Mouse (Mus musculus) E14TG2a.4 (cell line): ENCODE measurements around the gene Anapc15.

Experiments used
- H3K27me3 ChIP-seq: 2 replicates; pipeline ENCODE4 v1.6.1; 2014; ENCODE audit warnings: low read length, control low read depth; ENCODE audit not compliant: insufficient read depth
- H3K36me3 ChIP-seq: 2 replicates; pipeline ENCODE4 v1.6.1; 2014; ENCODE audit warnings: low read length, control low read depth; ENCODE audit not compliant: insufficient read depth
- H3K4me1 ChIP-seq: replicated peaks from 2 replicates; pipeline ENCODE4 v1.6.1; 2014; ENCODE audit warnings: low read depth, low read length, control low read depth
- H3K4me3 ChIP-seq: replicated peaks from 2 replicates; pipeline ENCODE4 v1.5.1; 2014; ENCODE audit warnings: mild to moderate bottlenecking, low read length
- H3K9me3 ChIP-seq: 2 replicates; pipeline ENCODE4 v1.6.1; 2014; ENCODE audit warnings: low read length, control low read depth
- CTCF ChIP-seq: conservative IDR thresholded peaks from 2 replicates; pipeline ENCODE4 v1.5.1; 2014; ENCODE audit warnings: low read length
- NANOG ChIP-seq: IDR thresholded peaks from 2 replicates; pipeline ENCODE4 v1.6.1; 2014; ENCODE audit warnings: borderline replicate concordance, low read length, mixed read lengths
- POU5F1 ChIP-seq: IDR thresholded peaks from 2 replicates; pipeline ENCODE4 v1.6.1; 2014; ENCODE audit warnings: low read length, borderline replicate concordance

Gene Anapc15

DNA sequence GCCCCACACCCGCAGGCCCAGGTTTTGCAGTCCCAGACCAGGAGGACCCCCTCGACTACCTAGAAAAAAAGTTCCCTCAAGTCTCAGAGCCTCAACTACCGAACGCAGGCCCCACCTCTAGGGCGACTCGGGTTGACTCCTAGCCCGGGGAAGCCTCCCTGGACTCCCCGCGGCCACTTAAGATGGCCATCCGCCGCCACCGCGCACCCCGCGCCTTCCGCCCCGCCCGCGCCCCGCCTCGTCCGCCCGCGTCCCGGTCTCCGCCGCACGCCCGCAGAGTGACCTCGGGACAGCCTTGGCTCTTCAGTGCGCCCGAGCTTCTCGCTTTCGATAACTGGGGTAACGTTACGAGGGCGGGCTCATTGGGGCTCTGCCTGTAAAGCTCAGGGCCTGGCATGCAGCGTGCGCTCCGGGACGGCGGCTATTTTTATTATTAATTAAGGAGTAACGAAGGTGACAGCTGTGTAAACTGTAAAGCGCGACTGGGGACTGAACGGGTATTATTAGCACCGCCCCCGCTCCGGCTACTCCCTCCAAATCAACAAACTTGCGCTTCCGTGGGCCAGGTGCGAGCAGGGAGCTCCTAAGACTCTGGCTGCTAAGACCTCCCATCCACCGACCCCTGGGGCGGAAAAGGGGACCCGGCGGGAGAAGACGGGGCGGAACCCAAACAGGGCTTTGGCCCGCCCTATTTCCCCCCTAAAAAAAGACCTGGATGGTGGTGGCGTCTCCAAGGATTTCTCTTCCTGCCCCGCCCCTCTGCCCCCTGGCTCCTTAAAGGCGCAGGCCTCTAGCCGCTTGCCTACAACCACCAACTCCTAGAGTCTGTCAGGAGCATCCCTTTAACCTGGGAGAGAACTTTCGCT, 25.7 kb upstream of the Anapc15 start, which contains the start of gene Inppl1:
Gene Inppl1, minus strand, starts transcription at position 624 of the 866 bp plus-strand sequence.
- Histone ChIP-seq H3K4me1 (peaks cover 66% of the 10 kb centered on the region), H3K36me3 (peaks cover 45% of the 10 kb centered on the region), H3K4me3 (peak within 1 kb of the TSS; percentile 91), H3K9me3 (no peaks in the 10 kb centered on the region), H3K27me3 (no peaks in the 10 kb centered on the region)
- TF ChIP-seq NANOG (no peak), CTCF (no peak), POU5F1 (no peak)

DNA sequence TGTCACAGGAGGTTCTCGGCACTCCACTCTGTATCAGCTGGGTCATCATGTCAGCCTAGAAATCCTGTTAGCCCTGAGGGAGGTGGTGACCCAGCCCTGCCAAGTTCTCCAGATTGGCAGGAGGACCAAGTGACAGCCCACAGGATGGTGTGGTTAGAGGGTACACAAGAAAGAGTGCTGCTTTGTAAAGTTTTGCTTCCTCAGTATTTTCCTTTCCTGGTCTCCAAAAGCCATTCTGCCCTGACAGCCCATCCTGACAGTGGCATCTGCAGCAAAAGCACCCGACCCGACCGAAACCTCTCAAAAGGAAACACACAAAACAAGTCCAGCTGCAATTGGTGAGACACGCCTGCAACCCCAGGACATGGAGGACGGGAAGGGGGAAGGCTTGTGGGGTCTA, 19.3 kb upstream of the Anapc15 start:
- H3K4me3 ChIP-seq = no peak overlapping the region
- H3K9me3 ChIP-seq = no peaks in the 10 kb centered on the region
- H3K36me3 ChIP-seq = peaks cover 20% of the 10 kb centered on the region
- H3K4me1 ChIP-seq = peaks cover 33% of the 10 kb centered on the region
- TF ChIP-seq NANOG (no peak), POU5F1 (no peak), CTCF (no peak)
- no peaks in the 10 kb centered on the region for H3K27me3 ChIP-seq

- Histone ChIP-seq H3K36me3 (peaks cover 6% of the 10 kb centered on the region; the same call in 1 of the 2 replicates), H3K4me1 (peaks cover 10% of the 10 kb centered on the region), H3K4me3 (no peak overlapping the region), H3K9me3 (no peaks in the 10 kb centered on the region), H3K27me3 (no peaks in the 10 kb centered on the region)
- TF ChIP-seq CTCF (no peak; the same call in 1 of the 2 replicates), NANOG (no peak), POU5F1 (no peak)
These were observed 15.6 kb upstream of the Anapc15 start for GRCm38 (mm10) chr7:101847934-101848333.

DNA sequence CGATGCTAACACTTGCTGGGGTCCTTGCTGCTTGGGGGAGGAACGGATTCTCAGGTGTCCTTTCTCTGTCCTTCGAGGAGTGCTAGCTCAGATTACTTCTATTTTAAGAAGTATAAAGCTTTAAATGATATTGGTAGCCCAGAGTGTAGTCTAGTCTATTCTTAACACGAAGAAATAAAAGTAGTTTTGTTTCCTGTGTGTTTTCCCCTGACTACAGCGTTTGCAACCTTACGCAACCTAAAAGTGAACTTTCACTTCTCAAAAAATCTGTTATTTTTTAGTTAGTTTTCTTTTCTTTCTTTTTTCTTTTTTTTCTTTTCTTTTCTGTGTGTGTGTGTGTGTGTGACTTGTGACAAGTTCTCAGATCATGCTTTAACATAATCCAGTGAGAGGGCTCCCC, 11.8 kb upstream of the Anapc15 start:
- Histone ChIP-seq H3K4me3 (no peak overlapping the region), H3K36me3 (peaks cover 32% of the 10 kb centered on the region), H3K9me3 (no peaks in the 10 kb centered on the region), H3K4me1 (no peaks in the 10 kb centered on the region), H3K27me3 (no peaks in the 10 kb centered on the region)
- TF ChIP-seq NANOG (no peak), POU5F1 (no peak), CTCF (no peak)

GRCm38 (mm10) chr7:101852846-101853245, 10.7 kb upstream of the Anapc15 start:
- Histone ChIP-seq H3K4me1 (0 out of 2 replicates have a peak, but pooled peaks cover under 1% of the 10 kb centered on the region), H3K9me3 (no peaks in the 10 kb centered on the region), H3K4me3 (no peak overlapping the region), H3K27me3 (no peaks in the 10 kb centered on the region), H3K36me3 (peaks cover 43% of the 10 kb centered on the region)
- no peak for TF ChIP-seq POU5F1
- no peak for TF ChIP-seq NANOG
- TF ChIP-seq CTCF = no peak

DNA sequence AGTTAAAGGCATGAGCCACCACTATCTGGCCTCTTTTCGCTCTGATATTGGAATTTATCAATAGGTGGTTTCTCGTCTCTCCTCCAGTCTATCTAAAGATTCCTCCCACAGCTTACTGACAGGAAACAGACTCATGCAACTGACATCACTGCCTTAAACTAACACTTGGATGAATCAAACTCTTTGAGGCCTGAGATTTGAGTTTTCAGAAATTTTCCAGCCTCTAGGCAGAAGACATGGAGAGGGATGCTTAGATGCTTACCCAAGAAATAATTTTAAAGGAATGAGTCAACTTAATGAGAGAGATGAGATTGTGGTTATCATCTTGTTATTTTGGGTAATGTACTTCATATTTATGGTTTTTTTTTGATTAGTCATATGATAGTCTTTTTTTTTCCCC, 9.7 kb upstream of the Anapc15 start:
- TF ChIP-seq POU5F1 (no peak), CTCF (no peak), NANOG (no peak)
- Histone ChIP-seq H3K27me3 (no peaks in the 10 kb centered on the region), H3K9me3 (no peaks in the 10 kb centered on the region), H3K4me3 (no peak overlapping the region), H3K36me3 (peaks cover 50% of the 10 kb centered on the region), H3K4me1 (peaks cover 9% of the 10 kb centered on the region)

GRCm38 (mm10) chr7:101857094-101857493, 6.4 kb upstream of the Anapc15 start, which contains the start of gene Folr2:
Gene Folr2, minus strand, starts transcription at chr7:101857194.
- Histone ChIP-seq H3K36me3 (peaks cover 77% of the 10 kb centered on the region), H3K4me3 (no peak within 1 kb of the TSS), H3K27me3 (no peaks in the 10 kb centered on the region), H3K9me3 (no peaks in the 10 kb centered on the region), H3K4me1 (peaks cover 29% of the 10 kb centered on the region)
- TF ChIP-seq NANOG (no peak), CTCF (no peak), POU5F1 (no peak)

DNA sequence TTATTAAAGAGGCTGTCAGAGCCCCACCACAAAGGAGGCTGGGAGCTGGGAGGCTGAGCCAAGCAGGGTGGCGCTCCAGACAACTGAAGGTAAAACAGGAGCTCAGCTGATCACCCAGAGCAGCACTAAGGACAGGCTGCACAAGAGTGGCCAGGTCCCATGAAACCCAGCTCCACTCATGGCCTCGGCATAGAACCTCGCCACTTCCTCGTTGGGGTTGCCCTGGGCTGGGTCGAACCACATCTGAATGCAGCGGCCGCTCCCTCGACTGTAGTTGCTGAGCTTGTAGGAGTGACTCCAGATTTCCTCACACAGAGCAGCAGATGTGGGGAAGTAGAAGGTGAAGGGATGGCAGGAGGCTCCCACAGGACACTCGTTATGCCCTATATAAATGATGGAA, 5.2 kb upstream of the Anapc15 start:
- Histone ChIP-seq H3K9me3 (no peaks in the 10 kb centered on the region), H3K4me3 (no peak overlapping the region), H3K4me1 (peaks cover 42% of the 10 kb centered on the region), H3K36me3 (peaks cover 85% of the 10 kb centered on the region), H3K27me3 (no peaks in the 10 kb centered on the region)
- TF ChIP-seq NANOG (no peak), CTCF (no peak), POU5F1 (no peak)
